Comparison of ENCODE assay signal across 15 mouse cellular contexts in the genomic region with DNA sequence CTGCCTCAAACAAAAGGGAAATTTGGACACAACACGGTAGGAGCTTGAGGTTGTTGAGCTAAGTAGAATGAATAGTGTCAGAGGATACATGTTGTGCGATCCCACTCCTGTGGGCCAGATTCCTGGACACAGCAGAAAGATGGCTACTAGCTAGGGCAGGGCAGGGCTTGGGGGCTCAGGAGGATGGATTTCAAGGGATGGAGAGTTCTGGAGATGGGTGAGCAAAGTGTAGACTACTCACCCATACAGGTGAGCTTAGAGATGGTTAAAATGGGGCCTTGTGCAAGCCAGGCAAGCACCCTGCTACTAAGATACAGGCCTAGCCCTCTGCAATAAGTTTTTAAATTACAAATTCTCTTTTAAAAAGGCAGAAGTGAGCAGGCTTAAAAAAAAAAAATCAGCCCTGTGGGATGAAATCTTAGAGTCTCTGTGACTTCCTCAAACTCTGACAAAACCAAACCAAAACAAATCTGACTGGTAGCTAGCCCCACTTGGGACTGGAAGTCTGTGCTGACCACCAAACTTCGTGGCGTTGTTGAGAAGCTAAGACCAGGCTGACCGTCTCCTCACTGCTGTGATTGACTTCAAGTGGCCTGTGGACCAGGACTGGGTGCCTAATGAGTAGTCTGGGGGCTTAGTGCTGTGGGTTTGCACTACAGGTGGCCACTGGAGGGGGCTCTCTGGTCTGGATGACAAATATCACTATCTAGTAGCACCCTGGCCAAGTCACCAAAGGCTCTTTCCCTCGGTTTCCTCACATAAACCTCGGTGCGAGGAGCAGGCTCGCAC. TPM values are rescaled to one million over a fixed set of nuclear protein-coding genes. Genes with fewer than 3 reads are reported as not detected.
DNase-seq lines count a peak whose midpoint lies in the region; TF ChIP-seq lines count a peak whose summit lies in the region.
"Had no signal": no experiment of that assay in that cellular context is flagged by ENCODE, and none has a peak within 500 bp of the region (broad histone marks: within the 10 kb centered on the region; RNA-seq: fewer than 3 reads in every experiment).

No protein-coding gene starts in this region.

- no peak for TF ChIP-seq CTCF in heart, adult 2 months (IDR thresholded peaks at IDR 0.05)

- no peak overlapping the region for H3K4me3 ChIP-seq in heart, adult 2 months
- no peak overlapping the region for H3K4me3 ChIP-seq in embryonic facial prominence, embryonic 10.5 days
- H3K4me3 ChIP-seq: hindbrain, embryonic 15.5 days; liver, embryonic 13.5 days; midbrain, embryonic 15.5 days had no signal

- intact Hi-C loops in heart, adult 2 months (cut with DNase I) = no loop called here

- 82% methylated on average over 9 of the region's 9 CpGs for WGBS in heart, adult 2 months
- 80% methylated on average over 9 of the region's 9 CpGs for WGBS in embryonic facial prominence, embryonic 10.5 days

- no peaks in the 10 kb centered on the region for H3K27me3 ChIP-seq in heart, adult 2 months (ENCODE audit: control insufficient read depth, insufficient read depth, low read length)
- H3K27me3 ChIP-seq in embryonic facial prominence, embryonic 10.5 days (replicated peaks; ENCODE audit: low read depth, poor library complexity, severe bottlenecking) = 0 out of 2 replicates have a peak, but pooled peaks cover 6% of the 10 kb centered on the region
- H3K27me3 ChIP-seq: hindbrain, embryonic 15.5 days; liver, embryonic 13.5 days; midbrain, embryonic 15.5 days had no signal

- H3K4me1 ChIP-seq in heart, adult 2 months (ENCODE audit: control insufficient read depth, insufficient read depth, low read length) = peaks cover 4% of the 10 kb centered on the region
- H3K4me1 ChIP-seq in embryonic facial prominence, embryonic 10.5 days = peaks cover 13% of the 10 kb centered on the region
- H3K4me1 ChIP-seq: midbrain, embryonic 15.5 days had no signal

- no peaks in the 10 kb centered on the region for H3K9me3 ChIP-seq in embryonic facial prominence, embryonic 10.5 days
- H3K9me3 ChIP-seq: heart, embryonic 15.5 days; hindbrain, embryonic 15.5 days; liver, embryonic 13.5 days; midbrain, embryonic 15.5 days had no signal

- peak; percentile 28 to 41 for DNase-seq in heart, adult 2 months
- DNase-seq in heart, adult 8-10 months (ENCODE audit: low spot score) = no peak
- peak; percentile 58 for DNase-seq in thymus, postnatal 4 days
- no peak for DNase-seq in thymus, postnatal 10 days (ENCODE audit: low spot score in 2 of 2)
- DNase-seq in monocyte, adult 2 months (ENCODE audit: low read depth in 1 of 2, low spot score in 2 of 2) = peak; percentile 37 to 41
- DNase-seq in cerebellum, adult 9-11 months = no peak
- DNase-seq in urinary bladder, postnatal 14 days (ENCODE audit: low spot score) = no peak
- DNase-seq in embryonic facial prominence, embryonic 10.5 days (ENCODE audit: low spot score) = no peak
- DNase-seq: cerebellum, adult 8-10 months; liver, embryonic 13.5 days; right cerebral cortex, postnatal 25 days had no signal

- H3K27ac ChIP-seq in heart, adult 2 months = no peak overlapping the region; the same call in 1 of the 2 replicates
- no peak overlapping the region for H3K27ac ChIP-seq in embryonic facial prominence, embryonic 10.5 days (replicated peaks)
- H3K27ac ChIP-seq: heart, embryonic 15.5 days; hindbrain, embryonic 15.5 days; liver, embryonic 13.5 days; midbrain, embryonic 15.5 days had no signal

- TF ChIP-seq EP300 in heart, adult 2 months (IDR thresholded peaks at IDR 0.05; ENCODE audit: insufficient read depth, low read depth, low read length) = no peak

- H3K9ac ChIP-seq in heart, adult 2 months (ENCODE audit: low read depth, low read length) = no peak overlapping the region
- H3K9ac ChIP-seq: heart, embryonic 15.5 days; hindbrain, embryonic 15.5 days; liver, embryonic 13.5 days; midbrain, embryonic 15.5 days had no signal

- H3K36me3 ChIP-seq in heart, adult 2 months (ENCODE audit: control insufficient read depth, insufficient read depth, low read length) = no peaks in the 10 kb centered on the region
- no peaks in the 10 kb centered on the region for H3K36me3 ChIP-seq in embryonic facial prominence, embryonic 10.5 days (replicated peaks)
- H3K36me3 ChIP-seq: heart, embryonic 15.5 days; hindbrain, embryonic 15.5 days; liver, embryonic 13.5 days; midbrain, embryonic 15.5 days had no signal

- no peak for TF ChIP-seq POLR2A in heart, adult 2 months (IDR thresholded peaks at IDR 0.05; ENCODE audit: insufficient read depth, low read depth, low read length)

- no peaks in the 10 kb centered on the region for H3K79me2 ChIP-seq in heart, adult 2 months (replicated peaks; ENCODE audit: control insufficient read depth, insufficient read depth, low read length)

RNA-seq across cellular contexts. Expression of a gene that starts 1.3 kb away (rescaled TPM):
- total RNA-seq in heart, adult 2 months (2021) = under 1 TPM; 0.21 to 0.32 TPM
- polyA plus RNA-seq in heart, adult 2 months (2012; rRNA removed) = 0.35 and 0.50 TPM in 2 replicates
- total RNA-seq in heart, adult 8-10 months (2022) = under 1 TPM; 0.14 to 0.26 (median 0.23) TPM
- polyA plus RNA-seq in embryonic facial prominence, embryonic 10.5 days (2016; fragmentation: Nextera tagmentation; extraction: Ambion mirVana) = 0.09 and 0.12 TPM in 2 replicates
- polyA plus RNA-seq: C2C12 had no signal

RNA-seq across cellular contexts. Expression of a gene that starts 40.9 kb away (rescaled TPM):
- 10 to 100 TPM; 14.8 to 15.3 TPM for total RNA-seq in heart, adult 2 months (2021)
- 5.3 and 7.2 TPM in 2 replicates for polyA plus RNA-seq in heart, adult 2 months (2012; rRNA removed)
- total RNA-seq in heart, adult 8-10 months (2022) = 10 to 100 TPM; 10.3 to 15.9 (median 13.5) TPM
- 41.6 and 41.9 TPM in 2 replicates for polyA plus RNA-seq in embryonic facial prominence, embryonic 10.5 days (2016; fragmentation: Nextera tagmentation; extraction: Ambion mirVana)

RNA-seq across cellular contexts. Expression of a gene that starts 40.9 kb away (rescaled TPM):
- 100 to 1,000 TPM in 1 of 2 experiments, 10 to 100 TPM in 1; 94.5 to 123 TPM for total RNA-seq in heart, adult 2 months (2021)
- polyA plus RNA-seq in heart, adult 2 months (2012; rRNA removed) = 39.6 and 65.7 TPM in 2 replicates
- 100 to 1,000 TPM in 2 of 4 experiments, 10 to 100 TPM in 2; 94.3 to 115 (median 102) TPM for total RNA-seq in heart, adult 8-10 months (2022)
- polyA plus RNA-seq in embryonic facial prominence, embryonic 10.5 days (2016; fragmentation: Nextera tagmentation; extraction: Ambion mirVana) = 44.7 and 52.8 TPM in 2 replicates

Comparison
In these comparisons a context has a peak if more than half of its experiments do, and no peak if none do; other contexts are left out.
1. DNase-seq: peak in heart, adult 2 months (2 of 2), thymus, postnatal 4 days (single experiment) and monocyte, adult 2 months (2 of 2); none in heart, adult 8-10 months (single experiment), thymus, postnatal 10 days (0 of 2), cerebellum, adult 9-11 months (single experiment), urinary bladder, postnatal 14 days (single experiment) and embryonic facial prominence, embryonic 10.5 days (single experiment).